Mouse (Mus musculus) intestine, embryonic 14.5 days (tissue): ENCODE data around the gene Grap. TPM values are rescaled to one million over a fixed set of nuclear protein-coding genes. Genes with fewer than 3 reads are reported as not detected.

ENCODE experiments used
- ATAC-seq: fragments of 200-750 bp; cut with Nextera tagmentation; replicated peaks from 2 replicates; pipeline ENCODE4 v1.8.0; 2017; ENCODE audit warnings: low read depth, moderate number of reproducible peaks, moderate TSS enrichment, moderate library complexity; ENCODE audit not compliant: low FRiP score, low TSS enrichment
- DNase-seq: peaks from one replicate; pipeline ENCODE4 v3.0.0-alpha.2; 2018; ENCODE audit warnings: low spot score
- H3K27ac ChIP-seq: fragments of 300-500 bp; sonication (generic); 2 replicates; pipeline ENCODE4 v1.5.1; 2014; ENCODE audit warnings: low read depth, mild to moderate bottlenecking, control low read depth
- H3K27me3 ChIP-seq: fragments of 300-500 bp; sonication (generic); replicated peaks from 2 replicates; pipeline ENCODE4 v1.6.1; 2014; ENCODE audit warnings: low read length, control low read depth; ENCODE audit not compliant: control insufficient read depth, insufficient read depth
- H3K36me3 ChIP-seq: fragments of 300-500 bp; sonication (generic); 2 replicates; pipeline ENCODE4 v1.6.1; 2014; ENCODE audit warnings: low read length, control low read depth; ENCODE audit not compliant: control insufficient read depth, insufficient read depth
- H3K4me1 ChIP-seq: fragments of 300-500 bp; sonication (generic); replicated peaks from 2 replicates; pipeline ENCODE4 v1.6.1; 2014; ENCODE audit warnings: low read length, control low read depth, mixed read lengths; ENCODE audit not compliant: control insufficient read depth, insufficient read depth
- H3K4me2 ChIP-seq: fragments of 300-500 bp; sonication (generic); 2 replicates; pipeline ENCODE4 v1.6.1; 2014; ENCODE audit warnings: low read length
- H3K4me3 ChIP-seq: fragments of 300-500 bp; sonication (generic); 2 replicates; pipeline ENCODE4 v1.5.1; 2014; ENCODE audit warnings: low read depth, low read length, control low read depth, mixed read lengths
- H3K9ac ChIP-seq: fragments of 300-500 bp; sonication (generic); 2 replicates; pipeline ENCODE4 v1.6.1; 2014; ENCODE audit warnings: mild to moderate bottlenecking, low read length
- H3K9me3 ChIP-seq: fragments of 300-500 bp; sonication (generic); 2 replicates; pipeline ENCODE4 v1.6.1; 2016; ENCODE audit warnings: low read length, control low read depth; ENCODE audit not compliant: control insufficient read depth
- WGBS: fragments of 180-500 bp; shearing (Covaris S2); extraction: QIAGEN DNeasy Blood & Tissue Kit; methylation state at CpG from one replicate; pipeline ENCODE4 v1.1.7; 2014; 5-methylcytosine and 5-hydroxymethylcytosine counted together
- polyA plus RNA-seq: library from polyadenylated mRNA; unstranded; fragments of >200 nt; fragmentation: Nextera tagmentation; extraction: Ambion mirVana; gene quantifications from 2 replicates; pipeline ENCODE4 v1.2.1, GENCODE M21; 2014

Grap gene
- polyA plus RNA-seq, 1 experiment from 2014 or later, result 6.5 TPM

DNA sequence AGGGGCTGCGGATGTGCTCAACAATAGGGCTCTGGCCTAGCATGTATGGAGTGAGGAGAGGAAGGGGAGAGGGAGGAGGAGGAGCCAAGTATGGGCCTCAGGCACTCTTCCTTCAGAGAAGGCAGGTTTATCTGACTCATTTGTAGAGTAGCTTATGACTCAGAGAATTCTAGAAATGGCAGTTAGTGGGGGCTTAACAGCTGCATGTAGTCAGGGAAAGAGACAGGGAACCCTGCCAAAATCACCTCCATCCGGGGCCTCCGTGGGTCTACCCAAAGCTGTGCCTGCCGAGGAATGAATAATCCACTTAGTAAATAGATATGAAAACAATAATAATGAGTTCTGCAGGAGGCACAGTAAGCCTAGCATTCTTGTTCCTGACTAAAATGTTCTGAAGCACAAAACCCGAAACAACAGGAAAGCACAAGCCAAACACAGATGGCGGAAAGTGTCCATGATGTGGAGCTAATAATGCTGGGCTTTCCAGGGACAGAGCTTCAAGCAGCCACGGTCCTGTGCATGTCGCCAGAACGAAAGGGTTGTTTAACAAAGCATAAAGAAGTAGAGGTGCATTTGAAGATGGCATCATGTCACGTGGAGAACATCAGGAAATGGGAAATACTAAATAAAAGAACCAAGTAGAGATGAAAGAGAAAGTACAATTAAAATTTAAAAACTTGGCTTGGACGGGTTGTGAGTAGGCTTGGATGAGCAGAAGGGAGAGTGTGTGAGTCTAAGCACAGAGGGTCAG is 8.3 kb upstream of the Grap start:
- Histone ChIP-seq H3K4me1 (peaks cover 6% of the 10 kb centered on the region; the same call in 1 of the 2 replicates), H3K9ac (no peak overlapping the region), H3K9me3 (no peaks in the 10 kb centered on the region), H3K36me3 (no peaks in the 10 kb centered on the region), H3K4me2 (no peak overlapping the region), H3K27me3 (no peaks in the 10 kb centered on the region), H3K4me3 (no peak overlapping the region), H3K27ac (peak overlapping the region; percentile 59; the same call in 1 of the 2 replicates)
- ATAC-seq, result no peak
- 71% methylated on average over 11 of the region's 11 CpGs for WGBS
- no peak for DNase-seq

DNA sequence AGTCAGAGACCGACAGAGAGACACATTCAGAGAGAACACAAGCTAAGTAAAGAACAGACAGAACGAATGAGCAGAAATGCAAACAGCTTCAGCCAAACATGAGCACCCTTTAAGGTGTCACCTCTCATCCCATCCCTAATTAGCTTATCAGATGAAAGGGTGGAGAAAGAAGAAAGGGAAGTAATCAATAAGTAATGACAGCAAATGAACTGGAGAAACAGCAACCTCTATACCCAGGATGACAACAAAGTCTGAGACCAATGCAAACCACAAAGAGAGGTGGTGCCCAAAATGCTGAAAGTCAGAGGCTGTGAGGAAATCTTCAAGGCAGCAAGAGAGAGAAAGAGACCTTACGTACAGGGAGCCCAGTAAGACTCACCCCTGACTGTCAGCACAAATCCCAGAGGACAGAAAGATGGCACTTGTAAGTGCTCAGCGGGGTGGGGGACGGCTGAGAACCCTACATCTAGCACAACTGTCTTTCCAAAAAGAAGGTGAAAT is 7.7 kb upstream of the Grap start:
- no peak overlapping the region for H3K4me3 ChIP-seq
- DNase-seq (no peak), ATAC-seq (no peak)
- H3K9ac ChIP-seq, result no peak overlapping the region
- H3K36me3 ChIP-seq, result no peaks in the 10 kb centered on the region
- H3K4me1 ChIP-seq, result peaks cover 6% of the 10 kb centered on the region; the same call in 1 of the 2 replicates
- H3K27ac ChIP-seq, result no peak overlapping the region
- H3K9me3 ChIP-seq, result no peaks in the 10 kb centered on the region
- no peaks in the 10 kb centered on the region for H3K27me3 ChIP-seq
- WGBS, result 72% methylated on average over 5 of the region's 5 CpGs
- no peak overlapping the region for H3K4me2 ChIP-seq

DNA sequence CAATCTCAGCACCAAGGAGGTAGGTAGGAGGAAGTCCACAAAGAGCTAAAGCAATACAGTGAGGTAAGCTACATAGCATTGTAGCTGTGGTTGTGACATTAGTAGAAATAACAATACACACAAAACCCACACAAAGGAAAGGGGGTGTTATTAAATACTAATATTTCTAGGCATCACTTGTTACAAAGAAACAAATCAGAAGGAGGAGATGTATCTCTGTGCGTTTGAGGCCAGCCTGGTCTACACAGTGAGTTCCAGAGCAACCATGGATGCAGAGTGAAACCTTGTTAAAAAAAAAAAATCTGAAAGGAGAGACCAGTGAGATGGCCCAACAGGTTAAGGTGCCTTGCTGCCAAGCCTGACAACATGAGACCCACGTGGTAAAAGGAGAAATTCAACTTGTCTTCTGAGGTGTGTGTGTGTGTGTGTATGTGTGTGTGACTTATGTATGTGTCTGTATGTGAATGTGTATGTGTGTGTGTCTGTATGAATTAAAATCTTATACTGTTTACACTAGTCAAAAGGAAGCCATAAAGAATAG is 6.5 kb upstream of the Grap start:
- no peak overlapping the region for H3K4me3 ChIP-seq
- no peak overlapping the region for H3K4me2 ChIP-seq
- H3K27ac ChIP-seq, result no peak overlapping the region
- DNase-seq (no peak), ATAC-seq (0 out of 2 replicates have a peak, but pooled peaks have one; percentile 36)
- no peak overlapping the region for H3K9ac ChIP-seq
- no peaks in the 10 kb centered on the region for H3K36me3 ChIP-seq
- no peaks in the 10 kb centered on the region for H3K9me3 ChIP-seq
- 61% methylated on average over 2 of the region's 2 CpGs for WGBS
- no peaks in the 10 kb centered on the region for H3K27me3 ChIP-seq
- peaks cover 6% of the 10 kb centered on the region; the same call in 1 of the 2 replicates for H3K4me1 ChIP-seq

DNA sequence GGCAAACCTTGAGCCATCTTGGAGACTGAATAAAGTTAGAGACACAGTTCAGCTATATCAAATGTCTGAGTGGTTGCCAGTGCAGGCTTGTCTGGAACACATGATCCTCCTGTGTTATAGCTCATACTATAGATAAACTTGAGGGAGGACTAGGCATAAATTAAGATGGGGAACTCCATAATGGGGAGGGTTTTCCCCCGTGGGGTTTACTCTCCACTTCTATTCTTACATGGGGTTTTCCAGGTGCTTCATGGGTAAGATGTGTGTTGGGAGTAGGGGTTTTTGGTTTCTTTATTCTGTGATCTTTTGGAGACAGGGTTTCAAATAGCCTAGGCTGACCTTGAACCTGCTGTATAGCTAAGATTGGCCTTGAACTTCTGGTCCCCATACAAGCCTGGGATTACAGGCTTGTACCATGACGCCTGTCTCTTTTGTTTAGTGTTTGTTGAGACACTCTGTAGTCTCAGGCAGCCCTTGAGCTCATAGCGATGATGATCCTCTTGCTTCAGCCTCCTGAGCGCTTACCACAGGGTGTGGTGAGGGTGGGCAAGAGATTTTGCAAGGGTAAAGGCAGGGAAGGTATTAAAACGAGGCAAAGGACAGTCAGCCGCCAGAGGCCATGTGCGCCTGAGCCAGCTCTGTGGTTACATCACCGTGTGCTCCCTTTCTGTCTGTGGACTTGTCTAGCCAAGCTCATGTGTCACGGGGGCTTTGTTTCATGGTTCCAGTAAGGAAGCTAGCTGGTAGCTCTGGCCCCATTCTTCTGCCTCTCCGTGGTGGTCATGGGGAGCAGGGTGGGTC is 5.8 kb upstream of the Grap start:
- DNase-seq (no peak), ATAC-seq (no peak)
- no peak overlapping the region for H3K4me3 ChIP-seq
- peaks cover 6% of the 10 kb centered on the region; the same call in 1 of the 2 replicates for H3K4me1 ChIP-seq
- no peaks in the 10 kb centered on the region for H3K36me3 ChIP-seq
- no peak overlapping the region for H3K27ac ChIP-seq
- no peaks in the 10 kb centered on the region for H3K9me3 ChIP-seq
- no peak overlapping the region for H3K9ac ChIP-seq
- 71% methylated on average over 10 of the region's 10 CpGs for WGBS
- no peak overlapping the region for H3K4me2 ChIP-seq
- no peaks in the 10 kb centered on the region for H3K27me3 ChIP-seq

DNA sequence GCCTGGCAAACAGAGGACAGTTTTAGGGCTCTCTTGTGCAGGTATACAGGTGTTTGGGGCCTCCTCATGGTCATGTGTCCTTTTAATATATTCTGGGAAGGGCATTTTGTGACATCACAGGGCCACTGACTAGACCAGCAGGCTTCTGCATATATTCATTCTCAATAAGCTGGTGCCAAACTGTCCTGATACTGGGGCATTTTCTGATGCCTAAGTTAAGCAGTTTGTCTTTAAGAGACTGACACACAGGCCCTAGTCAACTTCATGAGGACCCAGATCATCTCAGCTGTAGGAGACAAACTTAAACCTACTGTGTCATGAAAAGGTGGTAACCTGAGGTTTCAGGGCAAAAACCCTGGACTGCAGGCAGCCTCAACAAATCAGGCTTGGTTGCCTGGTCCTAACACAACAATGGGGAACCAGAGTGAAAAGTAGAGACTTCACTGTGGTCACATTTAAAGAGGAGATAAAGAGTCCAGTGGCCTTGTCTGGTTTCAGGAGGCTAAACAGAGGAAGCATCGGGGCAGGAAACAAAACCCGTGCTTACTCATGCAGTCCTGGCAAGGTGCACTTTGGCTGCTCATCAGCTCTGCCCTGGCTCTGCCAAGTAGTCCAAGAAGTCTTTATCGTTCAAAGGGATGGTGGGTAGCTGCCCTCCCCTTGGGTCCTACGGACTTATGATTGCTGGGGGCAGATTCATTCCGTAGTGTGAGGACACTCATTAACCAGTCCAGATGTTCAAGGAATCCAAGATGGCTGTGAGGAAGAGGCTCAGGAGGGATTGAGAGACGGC is 4.9 kb upstream of the Grap start:
- Histone ChIP-seq H3K36me3 (no peaks in the 10 kb centered on the region), H3K4me1 (peaks cover 6% of the 10 kb centered on the region; the same call in 1 of the 2 replicates), H3K27ac (no peak overlapping the region), H3K9me3 (no peaks in the 10 kb centered on the region), H3K4me2 (no peak overlapping the region), H3K4me3 (no peak overlapping the region), H3K9ac (no peak overlapping the region), H3K27me3 (no peaks in the 10 kb centered on the region)
- 78% methylated on average over 6 of the region's 6 CpGs for WGBS
- ATAC-seq (no peak), DNase-seq (no peak)

DNA sequence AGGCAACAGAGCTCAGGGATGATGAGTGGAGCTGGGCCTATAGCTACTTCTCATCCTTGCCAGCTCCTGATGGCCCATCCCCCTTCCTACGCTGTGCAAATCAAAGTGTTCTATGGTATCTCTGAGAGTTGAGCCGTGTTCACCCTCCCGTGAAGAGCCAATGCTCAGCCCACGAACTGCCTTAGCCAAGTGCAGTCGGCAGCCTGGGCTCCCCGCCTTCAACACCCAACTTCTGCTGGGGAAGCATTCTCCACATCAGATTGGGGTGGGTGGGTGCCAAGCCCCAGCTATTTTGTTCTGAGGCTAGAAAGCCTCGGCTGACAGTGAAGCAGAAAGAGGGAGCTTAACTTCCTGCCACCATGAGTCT is 4.3 kb upstream of the Grap start:
- Histone ChIP-seq H3K9ac (no peak overlapping the region), H3K27me3 (no peaks in the 10 kb centered on the region), H3K4me3 (no peak overlapping the region), H3K27ac (no peak overlapping the region), H3K36me3 (no peaks in the 10 kb centered on the region), H3K4me1 (peaks cover 6% of the 10 kb centered on the region; the same call in 1 of the 2 replicates), H3K4me2 (no peak overlapping the region), H3K9me3 (no peaks in the 10 kb centered on the region)
- DNase-seq (no peak), ATAC-seq (no peak)
- WGBS, result 88% methylated on average over 7 of the region's 7 CpGs

DNA sequence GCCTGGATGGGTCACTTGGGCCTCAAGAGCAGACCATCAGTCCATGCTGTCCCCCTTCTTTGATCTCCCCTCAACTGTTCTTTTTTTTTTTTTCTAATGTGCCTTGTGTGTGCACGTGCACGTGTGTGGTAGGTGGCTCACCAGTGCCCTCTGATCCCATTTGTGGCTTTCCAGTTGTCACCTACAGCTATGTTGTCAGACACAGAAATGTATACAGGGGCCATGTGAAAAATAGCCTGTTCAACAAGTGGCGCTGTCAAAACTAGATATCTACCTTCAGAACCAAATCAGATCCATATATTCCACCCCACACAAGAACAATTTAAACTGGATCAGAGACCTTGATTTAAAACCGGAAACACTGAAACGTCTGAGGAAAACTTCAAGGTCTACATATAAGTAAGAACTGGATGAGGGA is 3.9 kb upstream of the Grap start:
- no peaks in the 10 kb centered on the region for H3K9me3 ChIP-seq

DNA sequence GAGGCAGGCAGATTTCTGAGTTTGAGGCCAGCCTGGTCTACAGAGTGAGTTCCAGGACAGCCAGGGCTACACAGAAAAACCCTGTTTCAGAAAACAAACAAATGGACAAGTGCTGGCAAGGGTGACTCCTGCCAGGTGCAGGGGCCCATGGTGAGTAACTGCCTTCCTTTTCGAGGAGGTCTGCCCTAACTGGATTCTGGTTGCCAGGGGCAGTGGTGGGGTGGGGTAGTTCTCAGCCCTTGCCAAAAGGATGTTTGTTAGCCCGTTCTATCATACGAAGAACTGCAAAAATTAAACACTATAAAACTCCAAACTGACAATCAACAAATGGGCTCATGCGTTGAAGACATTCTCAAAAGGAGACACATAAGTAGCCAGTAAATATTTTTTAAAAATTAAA is 3.4 kb upstream of the Grap start:
- no peaks in the 10 kb centered on the region for H3K36me3 ChIP-seq
- no peak overlapping the region for H3K4me2 ChIP-seq
- H3K27me3 ChIP-seq, result no peaks in the 10 kb centered on the region
- peaks cover 3% of the 10 kb centered on the region; the same call in 1 of the 2 replicates for H3K4me1 ChIP-seq
- no peak overlapping the region for H3K4me3 ChIP-seq
- no peak overlapping the region for H3K9ac ChIP-seq
- H3K27ac ChIP-seq, result no peak overlapping the region
- ATAC-seq (no peak), DNase-seq (no peak)
- WGBS, result 80% methylated on average over 4 of the region's 4 CpGs
- no peaks in the 10 kb centered on the region for H3K9me3 ChIP-seq

More for the DNA sequence above, 3.9 kb upstream of the Grap start:
- no peak overlapping the region for H3K4me2 ChIP-seq
- 89% methylated on average over 5 of the region's 5 CpGs for WGBS
- ATAC-seq, result no peak
- H3K4me3 ChIP-seq, result no peak overlapping the region
- DNase-seq, result no peak
- H3K27ac ChIP-seq, result no peak overlapping the region
- H3K36me3 ChIP-seq, result no peaks in the 10 kb centered on the region
- no peaks in the 10 kb centered on the region for H3K27me3 ChIP-seq
- no peak overlapping the region for H3K9ac ChIP-seq
- H3K4me1 ChIP-seq, result peaks cover 6% of the 10 kb centered on the region; the same call in 1 of the 2 replicates
